Mouse (Mus musculus) lung, postnatal 0 days (tissue): ENCODE results near the gene Usp31. TPM values are rescaled to one million over a fixed set of nuclear protein-coding genes. Genes with fewer than 3 reads are reported as not detected.
A peak's percentile ranks its signal among the peaks of the same experiment; 100 is the strongest.

ENCODE experiments used
- ATAC-seq: fragments of 200-750 bp; cut with Nextera tagmentation; 2 replicates; pipeline ENCODE4 v1.8.0; 2017; ENCODE audit warnings: moderate library complexity
- DNase-seq: peaks from one replicate; pipeline ENCODE4 v3.0.0-alpha.2; 2016; ENCODE audit warnings: low spot score
- H3K27ac ChIP-seq: fragments of 300-500 bp; sonication (generic); 2 replicates; pipeline ENCODE4 v1.5.1; 2014; ENCODE audit warnings: antibody characterized with exemption, mild to moderate bottlenecking, low read length, mixed read lengths
- H3K27me3 ChIP-seq: fragments of 300-500 bp; sonication (generic); replicated peaks from 2 replicates; pipeline ENCODE4 v1.6.1; 2014; ENCODE audit warnings: low read length, mixed read lengths; ENCODE audit not compliant: insufficient read depth
- H3K36me3 ChIP-seq: fragments of 300-500 bp; sonication (generic); 2 replicates; pipeline ENCODE4 v1.6.1; 2014; ENCODE audit warnings: low read length, mixed read lengths; ENCODE audit not compliant: insufficient read depth
- H3K4me1 ChIP-seq: fragments of 300-500 bp; sonication (generic); 2 replicates; pipeline ENCODE4 v1.6.1; 2014; ENCODE audit warnings: antibody characterized with exemption, low read depth, low read length, mixed read lengths; ENCODE audit not compliant: insufficient read depth
- H3K4me2 ChIP-seq: fragments of 300-500 bp; sonication (generic); replicated peaks from 2 replicates; pipeline ENCODE4 v1.6.1; 2014; ENCODE audit warnings: low read depth, mild to moderate bottlenecking, low read length, moderate library complexity, mixed read lengths
- H3K4me3 ChIP-seq: fragments of 300-500 bp; sonication (generic); 2 replicates; pipeline ENCODE4 v1.5.1; 2014; ENCODE audit warnings: low read depth, low read length
- H3K9ac ChIP-seq: fragments of 300-500 bp; sonication (generic); replicated peaks from 2 replicates; pipeline ENCODE4 v1.6.1; 2014; ENCODE audit warnings: low read depth, mild to moderate bottlenecking
- H3K9me3 ChIP-seq: fragments of 300-500 bp; sonication (generic); 2 replicates; pipeline ENCODE4 v1.6.1; 2016; ENCODE audit warnings: low read length, mixed read lengths
- CTCF ChIP-seq: IDR thresholded peaks from 2 replicates; pipeline ENCODE4 v1.5.1; 2016; ENCODE audit warnings: antibody characterized with exemption, mild to moderate bottlenecking
- EP300 ChIP-seq: IDR thresholded peaks from 2 replicates; pipeline ENCODE4 v1.6.1; 2016; ENCODE audit warnings: antibody characterized with exemption, mild to moderate bottlenecking, control low read depth
- WGBS: fragments of 180-500 bp; shearing (Covaris S2); extraction: QIAGEN DNeasy Blood & Tissue Kit; methylation state at CpG from one replicate; pipeline ENCODE4 v1.1.7; 2014; 5-methylcytosine and 5-hydroxymethylcytosine counted together
- polyA plus RNA-seq: library from polyadenylated mRNA; unstranded; fragments of >200 nt; fragmentation: Nextera tagmentation; extraction: Ambion mirVana; gene quantifications from 2 replicates; pipeline ENCODE4 v1.2.1, GENCODE M21; 2015

Usp31 gene
- polyA plus RNA-seq, 1 experiment from 2014 or later: 1.5 TPM

DNA sequence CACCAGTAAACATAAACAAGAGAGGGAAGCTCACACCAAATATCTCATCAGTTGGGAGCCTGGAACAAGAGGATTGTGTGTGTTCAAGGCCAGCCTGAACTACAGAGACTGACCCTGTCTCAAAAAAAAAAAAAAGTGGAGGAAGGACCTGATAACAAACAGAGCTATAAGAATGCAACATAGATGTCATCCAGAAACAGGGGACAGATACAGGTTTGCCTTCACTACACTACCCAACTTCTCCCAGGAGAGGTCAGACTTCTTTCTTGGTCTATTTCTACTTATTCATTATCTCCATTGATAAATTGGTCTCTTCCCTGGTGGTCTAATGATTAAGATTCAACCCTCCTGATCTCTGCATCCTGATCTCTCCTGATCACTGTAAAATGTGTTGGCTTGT, 25.9 kb downstream of the Usp31 start:
- TF ChIP-seq CTCF (peak; percentile 21; the same call in 1 of the 2 replicates), EP300 (no peak)
- H3K4me3 ChIP-seq: no peak overlapping the region
- no peak for ATAC-seq

GRCm38 (mm10) chr7:121677105-121677753, 29.8 kb downstream of the Usp31 start:
- no peak for DNase-seq
- H3K4me3 ChIP-seq: no peak overlapping the region

More for the DNA sequence above, 25.9 kb downstream of the Usp31 start:
- Histone ChIP-seq H3K9me3 (no peaks in the 10 kb centered on the region), H3K9ac (no peak overlapping the region), H3K36me3 (no peaks in the 10 kb centered on the region), H3K27ac (no peak overlapping the region), H3K27me3 (no peaks in the 10 kb centered on the region), H3K4me1 (no peaks in the 10 kb centered on the region), H3K4me2 (no peak overlapping the region)
- DNase-seq: no peak

GRCm38 (mm10) chr7:121660705-121661104, 46.3 kb downstream of the Usp31 start:
- no peak for ATAC-seq
- DNase-seq: no peak
- H3K4me1 ChIP-seq: no peaks in the 10 kb centered on the region
- no peak overlapping the region for H3K9ac ChIP-seq
- no peak overlapping the region for H3K27ac ChIP-seq
- no peak for TF ChIP-seq EP300
- TF ChIP-seq CTCF: no peak
- no peak overlapping the region for H3K4me3 ChIP-seq
- H3K36me3 ChIP-seq: peaks cover 18% of the 10 kb centered on the region; the same call in 1 of the 2 replicates
- H3K9me3 ChIP-seq: no peaks in the 10 kb centered on the region
- H3K4me2 ChIP-seq: no peak overlapping the region
- 64% methylated on average over 1 of the region's 1 CpGs for WGBS
- H3K27me3 ChIP-seq: no peaks in the 10 kb centered on the region

More at GRCm38 (mm10) chr7:121677105-121677753, 29.8 kb downstream of the Usp31 start:
- Histone ChIP-seq H3K9ac (no peak overlapping the region), H3K27ac (no peak overlapping the region), H3K4me2 (no peak overlapping the region), H3K9me3 (no peaks in the 10 kb centered on the region), H3K27me3 (no peaks in the 10 kb centered on the region), H3K4me1 (no peaks in the 10 kb centered on the region), H3K36me3 (peaks cover 5% of the 10 kb centered on the region; the same call in 1 of the 2 replicates)
- TF ChIP-seq EP300 (no peak), CTCF (no peak)
- no peak for ATAC-seq
- 60% methylated on average over 4 of the region's 4 CpGs for WGBS

DNA sequence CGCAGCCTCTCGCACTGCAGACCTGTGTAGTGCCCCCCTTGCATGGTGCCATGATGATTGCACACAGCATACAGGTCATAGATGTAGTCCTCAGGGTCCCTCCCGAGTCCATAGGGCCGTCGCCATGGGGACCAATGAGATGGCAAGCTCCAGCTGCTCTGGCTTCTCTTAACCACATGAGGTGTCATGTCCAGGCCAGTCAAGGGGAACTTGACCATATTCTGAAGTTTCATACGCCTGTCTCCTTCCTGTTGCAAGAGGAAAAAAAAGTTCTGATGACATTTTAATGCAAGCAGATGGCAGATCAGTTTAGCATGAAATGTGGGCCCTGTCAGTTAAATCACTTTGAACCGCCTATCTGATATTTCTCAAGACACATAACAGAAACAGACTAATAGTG, 48.2 kb downstream of the Usp31 start:
- WGBS: 81% methylated on average over 7 of the region's 7 CpGs
- H3K36me3 ChIP-seq: peaks cover 18% of the 10 kb centered on the region; the same call in 1 of the 2 replicates
- DNase-seq: no peak
- H3K4me2 ChIP-seq: no peak overlapping the region
- ATAC-seq: no peak
- TF ChIP-seq CTCF (no peak), EP300 (no peak)
- no peak overlapping the region for H3K9ac ChIP-seq
- no peaks in the 10 kb centered on the region for H3K9me3 ChIP-seq
- no peak overlapping the region for H3K4me3 ChIP-seq
- no peaks in the 10 kb centered on the region for H3K4me1 ChIP-seq
- no peaks in the 10 kb centered on the region for H3K27me3 ChIP-seq
- no peak overlapping the region for H3K27ac ChIP-seq

- Histone ChIP-seq H3K9me3 (no peaks in the 10 kb centered on the region), H3K4me1 (no peaks in the 10 kb centered on the region), H3K4me2 (no peak overlapping the region), H3K36me3 (peaks cover 15% of the 10 kb centered on the region; the same call in 1 of the 2 replicates), H3K4me3 (no peak overlapping the region), H3K27ac (no peak overlapping the region), H3K27me3 (no peaks in the 10 kb centered on the region), H3K9ac (no peak overlapping the region)
- ATAC-seq (no peak), DNase-seq (no peak)
- WGBS: 92% methylated on average over 2 of the region's 2 CpGs
- TF ChIP-seq CTCF (no peak), EP300 (no peak)
Observed at GRCm38 (mm10) chr7:121654675-121655074, 52.4 kb downstream of the Usp31 start.

- 63% methylated on average over 2 of the region's 2 CpGs for WGBS
- no peak overlapping the region for H3K27ac ChIP-seq
- peaks cover 25% of the 10 kb centered on the region; the same call in 1 of the 2 replicates for H3K36me3 ChIP-seq
Observed at GRCm38 (mm10) chr7:121652629-121653028, 54.4 kb downstream of the Usp31 start.

More at GRCm38 (mm10) chr7:121652629-121653028, 54.4 kb downstream of the Usp31 start:
- ATAC-seq (no peak), DNase-seq (no peak)
- Histone ChIP-seq H3K9me3 (no peaks in the 10 kb centered on the region), H3K4me2 (no peak overlapping the region), H3K9ac (no peak overlapping the region), H3K4me3 (no peak overlapping the region), H3K4me1 (no peaks in the 10 kb centered on the region), H3K27me3 (no peaks in the 10 kb centered on the region)
- TF ChIP-seq CTCF (no peak), EP300 (no peak)
